24 mouse cellular contexts compared by ENCODE assay signal in the genomic region with DNA sequence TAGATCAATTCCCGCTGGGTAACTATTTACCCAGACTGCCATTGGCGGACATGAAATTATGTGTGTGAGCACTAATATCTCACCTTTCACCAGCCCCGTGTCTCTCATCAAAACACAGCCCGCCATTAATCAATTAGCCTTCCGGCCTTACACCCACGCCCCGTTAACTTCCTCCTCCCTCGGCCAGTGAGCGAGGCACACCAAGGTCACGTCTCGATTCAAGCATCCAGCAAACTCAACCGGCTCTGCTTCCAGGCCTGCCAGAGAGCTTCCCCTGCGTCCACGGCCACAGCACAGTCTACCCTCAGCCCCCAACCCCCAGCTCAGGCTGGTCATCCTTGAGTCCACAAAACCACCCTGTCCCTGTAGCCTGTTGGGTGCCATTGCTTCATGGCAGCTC. TPM values are rescaled to one million over a fixed set of nuclear protein-coding genes. Genes with fewer than 3 reads are reported as not detected.
A peak's percentile ranks its signal among the peaks of the same experiment; 100 is the strongest.
DNase-seq lines count a peak whose midpoint lies in the region; ATAC-seq and TF ChIP-seq lines count a peak whose summit lies in the region.
"Had no signal": no experiment of that assay in that cellular context is flagged by ENCODE, and none has a peak within 500 bp of the region (broad histone marks: within the 10 kb centered on the region; RNA-seq: fewer than 3 reads in every experiment).

No protein-coding gene starts in this region.

- H3K4me3 ChIP-seq in forebrain, embryonic 10.5 days: no peak overlapping the region
- H3K4me3 ChIP-seq in forebrain, embryonic 15.5 days: no peak overlapping the region
- H3K4me3 ChIP-seq in kidney, postnatal 0 days (replicated peaks; ENCODE audit: low read depth, low read length): no peak overlapping the region
- peak overlapping the region; percentile 41; the same call in 1 of the 2 replicates for H3K4me3 ChIP-seq in E14TG2a.4 (replicated peaks; ENCODE audit: low read length)
- H3K4me3 ChIP-seq: embryonic facial prominence, embryonic 12.5 days; erythroblast, embryonic 14.5 days; heart, embryonic 15.5 days; limb, embryonic 15.5 days; liver, embryonic 15.5 days had no signal

- intact Hi-C loops in heart, postnatal 36 days (cut with DNase I): no loop called here

- WGBS in forebrain, embryonic 10.5 days: 73% methylated on average over 14 of the region's 14 CpGs
- 65% methylated on average over 14 of the region's 14 CpGs for WGBS in forebrain, embryonic 15.5 days
- 8% methylated on average over 14 of the region's 14 CpGs for WGBS in kidney, postnatal 0 days

- H3K36me3 ChIP-seq in forebrain, embryonic 10.5 days (replicated peaks): no peaks in the 10 kb centered on the region
- no peaks in the 10 kb centered on the region for H3K36me3 ChIP-seq in forebrain, embryonic 15.5 days
- H3K36me3 ChIP-seq in kidney, postnatal 0 days (ENCODE audit: insufficient read depth, low read length): no peaks in the 10 kb centered on the region
- no peaks in the 10 kb centered on the region; the same call in 1 of the 2 replicates for H3K36me3 ChIP-seq in E14TG2a.4 (ENCODE audit: insufficient read depth, low read length)
- H3K36me3 ChIP-seq: embryonic facial prominence, embryonic 12.5 days; heart, embryonic 15.5 days; limb, embryonic 15.5 days; liver, embryonic 15.5 days had no signal

- peaks cover 30% of the 10 kb centered on the region for H3K27me3 ChIP-seq in forebrain, embryonic 10.5 days (ENCODE audit: poor library complexity, severe bottlenecking)
- H3K27me3 ChIP-seq in forebrain, embryonic 15.5 days: no peaks in the 10 kb centered on the region
- peaks cover 3% of the 10 kb centered on the region; the same call in 1 of the 2 replicates for H3K27me3 ChIP-seq in kidney, postnatal 0 days (ENCODE audit: insufficient read depth, low read length)
- 0 out of 2 replicates have a peak, but pooled peaks cover 6% of the 10 kb centered on the region for H3K27me3 ChIP-seq in E14TG2a.4 (ENCODE audit: insufficient read depth, low read length)
- H3K27me3 ChIP-seq: embryonic facial prominence, embryonic 12.5 days; liver, embryonic 15.5 days had no signal

- H3K4me2 ChIP-seq in forebrain, embryonic 15.5 days (replicated peaks): no peak overlapping the region
- no peak overlapping the region for H3K4me2 ChIP-seq in kidney, postnatal 0 days (ENCODE audit: low read length)
- H3K4me2 ChIP-seq: embryonic facial prominence, embryonic 12.5 days; heart, embryonic 15.5 days; limb, embryonic 15.5 days; liver, embryonic 15.5 days had no signal

- TF ChIP-seq CTCF in kidney, postnatal 0 days (IDR thresholded peaks at IDR 0.05; ENCODE audit: low read depth): no peak
- no peak for TF ChIP-seq CTCF in E14TG2a.4 (conservative IDR thresholded peaks at IDR 0.05; ENCODE audit: low read length)

- no peaks in the 10 kb centered on the region for H3K9me3 ChIP-seq in forebrain, embryonic 10.5 days
- H3K9me3 ChIP-seq in forebrain, embryonic 15.5 days: no peaks in the 10 kb centered on the region
- no peaks in the 10 kb centered on the region for H3K9me3 ChIP-seq in kidney, postnatal 0 days (replicated peaks; ENCODE audit: low read length)
- H3K9me3 ChIP-seq in E14TG2a.4 (ENCODE audit: low read length): no peaks in the 10 kb centered on the region
- H3K9me3 ChIP-seq: embryonic facial prominence, embryonic 12.5 days; heart, embryonic 15.5 days; limb, embryonic 15.5 days; liver, embryonic 15.5 days had no signal

- no peak for ATAC-seq in forebrain, embryonic 15.5 days (replicated peaks)
- ATAC-seq in kidney, postnatal 0 days (replicated peaks; ENCODE audit: low FRiP score, low read depth): no peak; the same call in 1 of the 2 replicates
- ATAC-seq: forebrain, postnatal 0 days; inflammation-experienced regulatory T-cells, adult 6 months had no signal

- peaks cover 66% of the 10 kb centered on the region for H3K4me1 ChIP-seq in forebrain, embryonic 10.5 days
- peaks cover 47% of the 10 kb centered on the region for H3K4me1 ChIP-seq in forebrain, embryonic 15.5 days
- H3K4me1 ChIP-seq in kidney, postnatal 0 days (replicated peaks; ENCODE audit: insufficient read depth, low read length): peaks cover 11% of the 10 kb centered on the region
- peaks cover 76% of the 10 kb centered on the region for H3K4me1 ChIP-seq in E14TG2a.4 (replicated peaks; ENCODE audit: low read depth, low read length)
- H3K4me1 ChIP-seq: heart, embryonic 15.5 days; limb, embryonic 15.5 days; liver, embryonic 15.5 days had no signal

- no peak overlapping the region for H3K9ac ChIP-seq in forebrain, embryonic 15.5 days (replicated peaks)
- H3K9ac ChIP-seq in kidney, postnatal 0 days (ENCODE audit: low read depth, low read length): no peak overlapping the region
- H3K9ac ChIP-seq: embryonic facial prominence, embryonic 12.5 days; forebrain, postnatal 0 days; heart, embryonic 15.5 days; limb, embryonic 15.5 days; liver, embryonic 15.5 days had no signal

- DNase-seq in forebrain, embryonic 10.5 days (ENCODE audit: extremely low spot score, low spot score): no peak
- DNase-seq in kidney, postnatal 0 days (ENCODE audit: low spot score): peak; percentile 42
- no peak for DNase-seq in kidney, postnatal 25 days
- DNase-seq in adrenal gland, postnatal 14 days: peak; percentile 60
- DNase-seq in heart, postnatal 36 days: no peak
- DNase-seq: cerebellum, adult 9-10 months; forebrain, postnatal 0 days; gastrocnemius, postnatal 36 days; kidney, postnatal 10 days; lung, postnatal 10 days; right cerebral cortex, postnatal 25 days had no signal

- H3K27ac ChIP-seq in forebrain, embryonic 10.5 days: peak overlapping the region; percentile 51; the same call in 1 of the 2 replicates
- H3K27ac ChIP-seq in forebrain, embryonic 15.5 days (replicated peaks): no peak overlapping the region
- H3K27ac ChIP-seq in kidney, postnatal 0 days: no peak overlapping the region
- H3K27ac ChIP-seq: embryonic facial prominence, embryonic 12.5 days; heart, embryonic 15.5 days; limb, embryonic 15.5 days; liver, embryonic 15.5 days had no signal

RNA-seq across cellular contexts. Expression of gene Igsf21, which starts 32.2 kb away (rescaled TPM):
- polyA plus RNA-seq in forebrain, embryonic 10.5 days (2016; fragmentation: Nextera tagmentation; extraction: Ambion mirVana): 3.8 and 4.6 TPM in 2 replicates
- polyA plus RNA-seq in forebrain, embryonic 15.5 days (2015; fragmentation: Nextera tagmentation; extraction: Ambion mirVana): 50.8 and 57.2 TPM in 2 replicates
- polyA plus RNA-seq in kidney, postnatal 0 days (2015; fragmentation: Nextera tagmentation; extraction: Ambion mirVana): 1.2 and 1.3 TPM in 2 replicates
- total RNA-seq in adrenal gland, postnatal 14 days (2021): 4.8 and 7.0 TPM in 2 replicates
- under 1 TPM in 1 of 2 experiments, not detected in 1; 0.33 TPM for total RNA-seq in heart, postnatal 36 days (2021)
- total RNA-seq: CH12.LX; common myeloid progenitor, adult 5-6 weeks; hematopoietic stem cell, adult 5-6 weeks; megakaryocyte, adult 5-6 weeks; monocyte, adult 5-6 weeks had no signal
- polyA plus RNA-seq: inflammation-experienced regulatory T-cells, adult 6 months had no signal

Comparison
In these comparisons a context has a peak if more than half of its experiments do, and no peak if none do; other contexts are left out.
1. DNase-seq: peak in kidney, postnatal 0 days (single experiment) and adrenal gland, postnatal 14 days (single experiment); none in forebrain, embryonic 10.5 days (single experiment), kidney, postnatal 25 days (0 of 2) and heart, postnatal 36 days (0 of 2).